Mouse (Mus musculus) skeletal muscle tissue, adult 2 months (tissue): ENCODE measurements around the gene Bcap31.
A peak's percentile ranks its signal among the peaks of the same experiment; 100 is the strongest.

ENCODE experiments used
- DNase-seq: peaks from one replicate; pipeline ENCODE4 v3.0.0-alpha.2; 2012; ENCODE audit warnings: low read depth, low spot score

Gene Bcap31

GRCm38 (mm10) chrX:73684156-73684555 lies 31.8 kb downstream of the Bcap31 start:
- no peak for DNase-seq

GRCm38 (mm10) chrX:73676668-73677067 lies 39.3 kb downstream of the Bcap31 start:
- DNase-seq: no peak

GRCm38 (mm10) chrX:73675231-73675630 lies 40.7 kb downstream of the Bcap31 start:
- DNase-seq: no peak

GRCm38 (mm10) chrX:73673968-73674661 lies 41.9 kb downstream of the Bcap31 start:
- DNase-seq: peak; percentile 51

- DNase-seq: no peak
Measured at GRCm38 (mm10) chrX:73673619-73673967, 42.4 kb downstream of the Bcap31 start.

GRCm38 (mm10) chrX:73672879-73673618 lies 42.9 kb downstream of the Bcap31 start, which contains the start of gene Slc6a8:
TSS of gene Slc6a8 (plus strand) at chrX:73673150.
- DNase-seq: peak; percentile 76

GRCm38 (mm10) chrX:73672031-73672431 lies 43.9 kb downstream of the Bcap31 start:
- DNase-seq: peak; percentile 48

- DNase-seq: no peak
Measured at GRCm38 (mm10) chrX:73663143-73663542, 52.8 kb downstream of the Bcap31 start.

GRCm38 (mm10) chrX:73660284-73660665 lies 55.7 kb downstream of the Bcap31 start:
- no peak for DNase-seq

- no peak for DNase-seq
Measured at GRCm38 (mm10) chrX:73659575-73660283, 56.2 kb downstream of the Bcap31 start, which contains the start of gene Pnck. TSS of gene Pnck (minus strand) at chrX:73660117.

- no peak for DNase-seq
Measured at GRCm38 (mm10) chrX:73658936-73659574, 56.9 kb downstream of the Bcap31 start.

- no peak for DNase-seq
Measured at GRCm38 (mm10) chrX:73658391-73658790, 57.6 kb downstream of the Bcap31 start.

- DNase-seq: peak; percentile 30
Measured at GRCm38 (mm10) chrX:73655529-73655928, 60.4 kb downstream of the Bcap31 start.

- peak; percentile 64 for DNase-seq
Measured at GRCm38 (mm10) chrX:73654177-73654576, 61.8 kb downstream of the Bcap31 start.

GRCm38 (mm10) chrX:73653392-73653791 lies 62.6 kb downstream of the Bcap31 start:
- no peak for DNase-seq

GRCm38 (mm10) chrX:73650869-73651268 lies 65.1 kb downstream of the Bcap31 start:
- no peak for DNase-seq

- no peak for DNase-seq
Measured at GRCm38 (mm10) chrX:73645121-73645520, 70.9 kb downstream of the Bcap31 start.

- DNase-seq: no peak
Measured at GRCm38 (mm10) chrX:73639901-73640469, 76.0 kb downstream of the Bcap31 start.

GRCm38 (mm10) chrX:73639255-73639675 lies 76.7 kb downstream of the Bcap31 start, which contains the start of gene Dusp9:
TSS of gene Dusp9 (plus strand) at chrX:73639419.
- DNase-seq: no peak

GRCm38 (mm10) chrX:73637415-73637814 lies 78.6 kb downstream of the Bcap31 start:
- DNase-seq: no peak
